Mouse (Mus musculus) heart, embryonic 16.5 days (tissue): ENCODE data around the gene Adamts14. TPM values are rescaled to one million over a fixed set of nuclear protein-coding genes. Genes with fewer than 3 reads are reported as not detected.

ENCODE experiments used
- ATAC-seq: fragments of 200-750 bp; cut with Nextera tagmentation; replicated peaks from 2 replicates; pipeline ENCODE4 v1.8.0; 2017; ENCODE audit warnings: moderate number of reproducible peaks; ENCODE audit not compliant: insufficient read depth, low FRiP score; ENCODE audit errors: extremely low read depth
- H3K27ac ChIP-seq: fragments of 300-500 bp; sonication (generic); 2 replicates; pipeline ENCODE4 v1.5.1; 2014; ENCODE audit warnings: mild to moderate bottlenecking, low read length, control low read depth, moderate library complexity
- H3K27me3 ChIP-seq: fragments of 300-500 bp; sonication (generic); 2 replicates; pipeline ENCODE4 v1.6.1; 2014; ENCODE audit warnings: low read length, mixed read lengths; ENCODE audit not compliant: control insufficient read depth, insufficient read depth
- H3K36me3 ChIP-seq: fragments of 300-500 bp; sonication (generic); 2 replicates; pipeline ENCODE4 v1.6.1; 2014; ENCODE audit not compliant: control insufficient read depth, insufficient read depth
- H3K4me1 ChIP-seq: fragments of 300-500 bp; sonication (generic); 2 replicates; pipeline ENCODE4 v1.6.1; 2014; ENCODE audit warnings: low read length, mixed read lengths; ENCODE audit not compliant: control insufficient read depth, insufficient read depth
- H3K4me2 ChIP-seq: fragments of 300-500 bp; sonication (generic); 2 replicates; pipeline ENCODE4 v1.6.1; 2014; ENCODE audit warnings: low read depth, mild to moderate bottlenecking, control low read depth, low read length
- H3K4me3 ChIP-seq: fragments of 300-500 bp; sonication (generic); 2 replicates; pipeline ENCODE4 v1.5.1; 2014; ENCODE audit warnings: mild to moderate bottlenecking, control low read depth, low read length
- H3K9ac ChIP-seq: fragments of 300-500 bp; sonication (generic); 2 replicates; pipeline ENCODE4 v1.6.1; 2014; ENCODE audit warnings: low read length, control low read depth
- H3K9me3 ChIP-seq: fragments of 300-500 bp; sonication (generic); replicated peaks from 2 replicates; pipeline ENCODE4 v1.6.1; 2016; ENCODE audit warnings: low read length; ENCODE audit not compliant: control insufficient read depth
- WGBS: fragments of 180-500 bp; shearing (Covaris S2); extraction: QIAGEN DNeasy Blood & Tissue Kit; methylation state at CpG from one replicate; pipeline ENCODE4 v1.1.7; 2014; 5-methylcytosine and 5-hydroxymethylcytosine counted together
- polyA plus RNA-seq: library from polyadenylated mRNA; unstranded; fragments of >200 nt; fragmentation: Nextera tagmentation; extraction: Ambion mirVana; gene quantifications from 2 replicates; pipeline ENCODE4 v1.2.1, GENCODE M21; 2015

The Adamts14 gene
- polyA plus RNA-seq, result 1.8 TPM in 2 replicates

DNA sequence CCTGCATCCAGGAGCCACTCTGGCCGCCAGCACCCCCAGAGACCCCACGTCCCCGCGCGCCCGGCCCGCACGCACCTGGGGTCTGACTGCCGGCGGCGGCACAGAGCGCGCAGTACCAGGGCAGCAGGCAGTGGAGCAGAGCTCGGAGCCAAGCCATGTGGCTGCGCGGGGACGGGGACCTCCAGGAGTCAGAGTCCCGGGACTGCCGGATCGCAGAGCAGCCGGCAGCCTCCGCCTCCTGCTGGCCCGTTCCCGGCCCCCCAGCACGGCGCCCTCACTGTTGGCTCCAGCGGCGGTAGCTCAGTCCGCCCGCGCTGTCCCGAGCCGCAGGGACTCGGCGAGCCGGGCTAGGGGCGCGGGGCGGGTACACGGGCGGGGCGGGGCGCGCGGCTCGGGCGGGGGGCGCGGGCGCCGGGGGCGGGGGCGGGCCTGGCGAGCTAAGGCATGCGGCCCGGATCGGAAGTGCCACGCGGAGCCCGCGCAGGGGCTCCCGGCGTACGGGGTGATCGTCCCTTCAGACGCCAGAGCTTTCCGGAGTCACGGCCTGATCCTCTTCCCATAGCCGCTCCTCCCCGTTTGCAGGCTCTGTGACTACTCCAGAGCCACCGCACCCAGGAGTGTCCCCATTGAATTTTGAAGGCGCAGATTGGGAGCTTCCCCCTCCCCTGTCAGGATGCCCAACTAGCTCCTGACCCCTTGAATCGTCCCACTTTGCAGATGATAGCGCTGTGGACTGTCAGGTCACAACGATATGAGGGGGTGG is at the start of gene Adamts14:
Adamts14 (minus strand) TSS at position 358 of the 763 bp plus-strand sequence.
- peak; percentile 68 for ATAC-seq
- peak within 1 kb of the TSS; percentile 64 for H3K9ac ChIP-seq
- no peaks in the 10 kb centered on the region for H3K9me3 ChIP-seq
- peaks cover 14% of the 10 kb centered on the region for H3K4me1 ChIP-seq
- peak within 1 kb of the TSS; percentile 36; the same call in 1 of the 2 replicates for H3K27ac ChIP-seq
- peaks cover 5% of the 10 kb centered on the region; the same call in 1 of the 2 replicates for H3K27me3 ChIP-seq
- H3K4me3 ChIP-seq, result peak within 1 kb of the TSS; percentile 51
- 1% methylated on average over 58 of the region's 75 CpGs for WGBS
- no peaks in the 10 kb centered on the region for H3K36me3 ChIP-seq
- H3K4me2 ChIP-seq, result peak within 1 kb of the TSS; percentile 75

DNA sequence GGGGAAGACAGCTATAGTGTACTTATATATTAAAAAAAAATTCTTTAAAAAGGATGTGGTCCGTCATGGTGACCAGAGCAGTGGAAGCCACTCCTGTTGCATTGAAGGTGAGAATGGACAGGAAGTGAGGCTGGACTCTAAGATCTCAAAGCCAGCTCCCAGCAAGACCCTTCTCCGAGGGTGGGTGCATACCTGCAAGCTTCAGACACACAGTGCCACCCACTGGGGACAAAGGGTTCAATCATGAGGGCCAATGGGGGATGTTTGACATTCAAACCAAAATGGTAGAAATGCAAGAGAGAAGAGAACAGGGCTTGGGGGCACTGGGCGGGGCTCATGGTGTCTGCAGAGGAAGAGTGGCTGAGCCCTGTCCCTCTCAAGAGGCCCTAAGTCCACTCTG is 45.3 kb upstream of the Adamts14 start:
- no peak overlapping the region for H3K4me3 ChIP-seq
- 92% methylated on average over 3 of the region's 3 CpGs for WGBS
- ATAC-seq, result no peak
- peaks cover 3% of the 10 kb centered on the region; the same call in 1 of the 2 replicates for H3K4me1 ChIP-seq
- peaks cover 23% of the 10 kb centered on the region for H3K36me3 ChIP-seq
- no peak overlapping the region for H3K27ac ChIP-seq
- no peak overlapping the region for H3K9ac ChIP-seq
- H3K9me3 ChIP-seq, result no peaks in the 10 kb centered on the region
- no peaks in the 10 kb centered on the region for H3K27me3 ChIP-seq
- H3K4me2 ChIP-seq, result no peak overlapping the region

DNA sequence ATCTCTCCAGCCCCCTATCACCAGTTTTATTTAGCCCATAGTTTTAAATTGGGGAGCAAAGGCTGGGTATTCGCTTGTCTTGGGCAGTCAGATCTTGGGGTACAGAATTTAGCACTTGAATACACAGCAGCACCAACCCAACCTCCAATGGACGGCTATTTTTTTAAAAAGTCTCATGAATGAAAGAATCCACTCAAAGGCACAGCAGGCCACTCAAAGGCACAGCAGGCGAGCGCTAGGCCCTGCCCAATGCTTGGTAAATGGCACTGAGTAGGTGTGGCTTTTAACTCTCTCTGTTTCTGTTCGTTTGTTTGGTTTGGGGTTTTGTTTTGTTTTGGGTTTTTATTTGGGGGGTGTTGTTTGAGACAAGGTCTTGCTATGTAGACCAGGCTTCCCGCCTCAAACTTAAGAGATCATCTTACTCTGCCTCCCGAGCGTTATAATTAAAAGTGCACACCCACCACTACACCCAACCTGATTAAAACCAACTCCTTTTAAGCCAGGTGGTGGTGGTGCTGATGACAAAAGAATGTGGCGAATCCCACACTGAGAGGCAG is 42.2 kb upstream of the Adamts14 start:
- Histone ChIP-seq H3K9me3 (no peaks in the 10 kb centered on the region), H3K9ac (no peak overlapping the region), H3K4me2 (no peak overlapping the region), H3K36me3 (peaks cover 10% of the 10 kb centered on the region), H3K4me3 (no peak overlapping the region), H3K4me1 (peaks cover 9% of the 10 kb centered on the region), H3K27ac (no peak overlapping the region), H3K27me3 (no peaks in the 10 kb centered on the region)
- whole genome bisulfite sequencing, result 73% methylated on average over 9 of the region's 9 CpGs
- no peak for ATAC-seq

DNA sequence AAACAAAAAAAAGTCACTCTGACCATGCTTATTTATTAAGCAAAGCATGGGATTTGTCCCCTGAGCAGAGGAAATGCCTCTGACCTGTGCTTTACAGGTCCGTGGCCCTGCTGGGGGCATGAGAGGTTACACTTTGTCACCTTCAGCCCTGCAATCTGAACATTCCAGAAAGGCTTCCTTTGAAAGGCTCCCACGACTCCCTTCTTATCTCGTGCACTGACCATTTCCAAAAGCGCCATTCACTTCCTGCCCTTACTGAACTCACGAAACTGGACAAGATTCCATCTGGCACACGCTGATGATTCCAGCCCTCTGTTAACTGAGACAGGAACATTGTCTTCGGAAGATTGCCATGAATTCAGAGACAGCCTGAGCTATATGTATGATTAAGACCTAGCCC is 40.5 kb upstream of the Adamts14 start:
- Histone ChIP-seq H3K27me3 (no peaks in the 10 kb centered on the region), H3K4me2 (no peak overlapping the region), H3K27ac (no peak overlapping the region), H3K9me3 (no peaks in the 10 kb centered on the region), H3K4me1 (peaks cover 9% of the 10 kb centered on the region), H3K4me3 (no peak overlapping the region), H3K36me3 (no peaks in the 10 kb centered on the region), H3K9ac (no peak overlapping the region)
- no peak for ATAC-seq
- WGBS, result 28% methylated on average over 7 of the region's 7 CpGs

DNA sequence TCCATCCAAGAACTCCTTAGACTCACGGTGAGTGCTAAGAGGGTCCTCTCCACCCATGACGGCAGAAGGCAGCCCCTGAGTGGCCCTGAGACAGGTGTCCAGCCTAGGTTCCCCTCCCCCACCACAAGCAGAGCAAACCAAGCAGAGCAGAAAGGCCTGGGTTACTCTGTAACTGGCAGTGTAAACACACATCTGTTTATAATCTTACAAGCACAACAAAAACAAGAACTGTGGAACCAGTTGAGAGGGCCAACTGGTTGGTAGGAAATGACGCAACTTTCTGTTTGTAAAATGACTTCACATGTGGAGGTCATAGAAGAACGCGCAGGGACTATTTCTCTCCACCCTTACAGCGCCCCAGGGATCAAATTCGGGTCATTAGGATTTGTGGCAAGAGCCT is 39.5 kb upstream of the Adamts14 start:
- H3K27ac ChIP-seq, result peak overlapping the region; percentile 85
- H3K9ac ChIP-seq, result peak overlapping the region; percentile 21; the same call in 1 of the 2 replicates
- H3K4me2 ChIP-seq, result no peak overlapping the region
- H3K27me3 ChIP-seq, result no peaks in the 10 kb centered on the region
- WGBS, result 54% methylated on average over 7 of the region's 7 CpGs
- H3K4me1 ChIP-seq, result peaks cover 9% of the 10 kb centered on the region
- no peaks in the 10 kb centered on the region for H3K9me3 ChIP-seq
- 0 out of 2 replicates have a peak, but pooled peaks have one; percentile 8 for ATAC-seq
- H3K4me3 ChIP-seq, result no peak overlapping the region
- no peaks in the 10 kb centered on the region for H3K36me3 ChIP-seq

DNA sequence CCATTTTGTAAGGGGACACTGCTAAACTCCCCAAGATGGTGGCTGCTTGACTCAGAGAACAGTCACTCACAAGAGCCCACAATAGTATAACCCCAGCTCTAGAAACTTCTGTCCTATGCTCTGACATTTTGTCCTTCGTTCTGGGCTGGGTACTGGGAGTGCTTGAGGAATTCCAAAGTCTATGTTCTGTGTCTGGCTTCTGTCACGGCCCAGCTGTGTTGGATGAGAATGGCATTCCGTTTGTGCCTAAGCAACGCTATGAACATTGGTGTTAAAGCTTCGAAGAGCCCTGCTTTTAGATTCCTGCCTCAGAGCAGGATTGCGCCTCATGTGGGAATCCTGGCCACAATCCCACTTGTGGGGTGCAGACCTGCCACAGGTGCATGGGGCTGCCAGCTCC is 38.9 kb upstream of the Adamts14 start:
- ATAC-seq, result peak; percentile 81
- WGBS, result 25% methylated on average over 6 of the region's 6 CpGs
- Histone ChIP-seq H3K4me3 (no peak overlapping the region), H3K4me1 (peaks cover 9% of the 10 kb centered on the region), H3K9me3 (no peaks in the 10 kb centered on the region), H3K9ac (peak overlapping the region; percentile 21; the same call in 1 of the 2 replicates), H3K27ac (peak overlapping the region; percentile 85), H3K27me3 (no peaks in the 10 kb centered on the region), H3K4me2 (no peak overlapping the region), H3K36me3 (no peaks in the 10 kb centered on the region)

DNA sequence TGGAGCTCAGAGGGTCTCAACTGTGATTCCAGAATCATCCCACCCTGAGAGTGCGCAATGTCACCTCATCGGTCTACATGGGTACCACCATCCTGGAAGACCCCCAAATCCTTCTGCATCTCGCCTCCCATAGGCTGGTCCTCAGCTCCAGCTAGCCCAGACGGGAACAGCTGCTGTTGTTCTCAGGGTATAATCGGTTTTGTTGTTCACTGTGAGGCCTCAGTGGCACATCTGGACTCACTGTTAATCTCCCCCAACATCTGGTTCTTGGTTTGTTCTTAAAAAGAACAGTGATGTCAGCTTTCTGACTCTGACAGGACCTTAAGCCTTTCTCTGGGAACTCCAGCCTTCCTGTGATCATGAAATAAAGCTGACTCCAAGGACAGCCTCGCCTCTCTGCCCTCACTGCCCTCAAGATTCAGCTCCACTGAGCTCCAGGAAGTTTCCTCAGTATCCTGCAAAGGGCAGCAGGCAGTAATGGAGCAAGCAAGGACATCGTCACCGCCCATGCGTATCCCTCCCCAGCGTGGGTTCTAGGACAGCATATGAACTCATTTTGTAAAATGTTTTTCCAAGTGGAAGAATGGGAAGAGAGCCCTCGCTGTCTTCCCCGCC is 35.6 kb upstream of the Adamts14 start:
- Histone ChIP-seq H3K27me3 (no peaks in the 10 kb centered on the region), H3K4me3 (no peak overlapping the region), H3K9me3 (no peaks in the 10 kb centered on the region), H3K4me1 (peaks cover 9% of the 10 kb centered on the region), H3K27ac (no peak overlapping the region), H3K4me2 (no peak overlapping the region), H3K9ac (no peak overlapping the region), H3K36me3 (no peaks in the 10 kb centered on the region)
- 69% methylated on average over 12 of the region's 12 CpGs for WGBS
- ATAC-seq, result no peak

DNA sequence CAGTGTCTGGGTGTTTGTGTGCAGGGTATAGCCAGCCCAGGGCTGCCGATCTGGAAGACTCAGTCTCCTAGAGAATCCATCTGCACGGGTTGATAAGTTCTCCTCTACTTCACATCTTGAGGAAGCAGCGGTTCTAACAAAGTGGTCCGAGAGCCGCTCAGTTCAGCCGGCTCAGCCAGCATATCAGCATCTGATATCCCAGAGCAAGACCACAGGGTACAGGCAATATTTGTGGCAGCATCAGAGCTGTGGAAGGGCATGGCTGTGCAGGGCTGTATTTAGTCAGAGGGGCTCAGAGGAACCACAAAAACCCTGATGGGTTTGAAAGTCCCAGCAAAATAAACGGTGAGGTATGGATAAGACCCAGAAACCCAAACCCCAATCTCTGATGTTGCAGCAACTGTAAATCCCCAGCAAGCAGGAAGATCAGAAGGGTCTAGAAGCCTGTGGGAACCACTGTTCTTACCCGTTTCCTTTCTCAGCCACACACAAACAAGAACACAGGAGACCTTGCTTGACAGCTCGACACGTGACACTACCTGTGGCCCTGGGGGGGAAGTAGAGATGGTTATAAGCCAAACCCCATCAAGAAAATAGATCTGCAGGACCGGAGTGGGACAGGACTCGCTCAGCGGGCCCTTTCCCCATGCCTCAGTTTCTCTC is 32.8 kb upstream of the Adamts14 start:
- no peaks in the 10 kb centered on the region for H3K9me3 ChIP-seq
- H3K27ac ChIP-seq, result no peak overlapping the region
- no peaks in the 10 kb centered on the region for H3K27me3 ChIP-seq
- H3K4me3 ChIP-seq, result no peak overlapping the region
- H3K4me1 ChIP-seq, result no peaks in the 10 kb centered on the region
- H3K9ac ChIP-seq, result no peak overlapping the region
- H3K36me3 ChIP-seq, result no peaks in the 10 kb centered on the region
- H3K4me2 ChIP-seq, result no peak overlapping the region
- no peak for ATAC-seq
- 72% methylated on average over 13 of the region's 13 CpGs for WGBS
